Mouse (Mus musculus): Measurements from ENCODE around the gene Fbl.
"Not testable (repeated sequence)": the region's sequence is repeated elsewhere in the genome, so short reads cannot be mapped to it uniquely, and the experiment has no call there.

The Fbl gene

DNA sequence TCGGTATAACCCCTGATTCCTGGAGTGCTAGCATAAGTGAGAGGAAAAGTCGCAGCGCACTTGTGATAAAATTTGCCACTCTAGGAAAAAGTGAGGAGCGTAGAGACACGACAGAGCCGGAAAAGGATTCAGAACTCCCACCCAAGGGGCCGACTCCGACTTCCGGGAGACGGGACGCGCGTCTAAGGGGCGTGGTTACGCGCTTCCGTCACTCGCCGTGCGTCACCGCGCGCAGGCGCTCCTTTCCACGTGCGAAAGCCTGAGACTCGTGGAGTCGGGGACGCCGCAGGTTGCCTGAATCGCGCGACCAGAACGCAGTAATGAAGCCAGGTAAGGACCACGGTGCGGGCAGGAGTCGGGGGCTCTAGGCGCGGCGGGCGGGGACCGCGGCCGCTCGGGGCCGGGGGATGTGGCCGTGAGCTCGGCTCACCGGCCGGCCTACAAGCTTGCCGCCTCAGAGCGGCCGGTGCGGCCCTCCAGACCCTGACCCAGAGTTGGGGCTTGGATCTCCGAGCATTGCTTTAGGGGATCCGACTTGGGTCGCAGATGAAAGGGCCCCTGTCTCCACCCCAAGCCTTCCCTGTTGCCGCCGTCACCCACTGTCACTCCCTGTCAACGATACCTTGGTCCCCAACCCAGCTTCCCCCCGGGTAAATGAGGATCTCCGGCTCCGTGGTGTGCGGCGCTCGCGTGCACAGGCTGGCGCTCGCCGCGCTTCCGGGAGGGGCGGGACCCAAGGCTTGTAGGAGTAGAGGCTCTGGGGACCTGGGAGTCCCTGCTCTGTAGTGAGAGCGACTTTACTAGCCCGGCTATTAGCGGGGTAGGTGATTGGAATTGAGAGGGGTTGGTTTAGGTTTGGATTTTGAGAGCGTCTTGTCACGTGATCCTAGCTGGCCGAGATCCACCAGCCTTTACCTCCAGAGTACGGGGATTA lies at the start of gene Fbl:
Gene Fbl (plus strand): TSS at position 222 of the 934 bp plus-strand sequence.
- in situ Hi-C loops (cut with MboI, MseI): loop anchor here in 1 of 2 experiments (10.0 kb wide), 1 partner anchor 975 kb away; the partner anchor contains the start of genes BC024978 and Snrpa

DNA sequence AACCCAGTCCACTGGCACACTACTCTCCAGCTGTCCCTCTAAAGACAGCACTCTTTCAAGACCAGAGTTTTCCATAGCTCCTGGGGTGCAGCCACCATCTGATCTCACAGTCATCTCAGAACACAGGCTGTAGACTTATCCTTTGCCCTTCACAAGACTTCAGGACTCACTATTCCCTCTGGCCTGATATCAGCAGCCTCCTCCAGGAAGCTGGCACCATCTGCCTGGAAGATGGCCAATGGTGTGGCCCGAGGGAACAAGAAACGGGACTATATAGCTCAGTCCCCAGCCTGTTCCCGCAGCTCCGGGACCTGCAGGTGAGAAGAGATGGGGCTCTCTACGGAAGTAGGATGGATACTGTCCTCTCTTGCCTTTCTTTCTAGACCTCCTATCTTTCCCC lies 40.3 kb upstream of the Fbl start, which contains the start of gene 9530053A07Rik:
Gene 9530053A07Rik (plus strand): TSS at position 301 of the 400 bp plus-strand sequence.
- in situ Hi-C loops (cut with MboI, MseI): no loop called here

DNA sequence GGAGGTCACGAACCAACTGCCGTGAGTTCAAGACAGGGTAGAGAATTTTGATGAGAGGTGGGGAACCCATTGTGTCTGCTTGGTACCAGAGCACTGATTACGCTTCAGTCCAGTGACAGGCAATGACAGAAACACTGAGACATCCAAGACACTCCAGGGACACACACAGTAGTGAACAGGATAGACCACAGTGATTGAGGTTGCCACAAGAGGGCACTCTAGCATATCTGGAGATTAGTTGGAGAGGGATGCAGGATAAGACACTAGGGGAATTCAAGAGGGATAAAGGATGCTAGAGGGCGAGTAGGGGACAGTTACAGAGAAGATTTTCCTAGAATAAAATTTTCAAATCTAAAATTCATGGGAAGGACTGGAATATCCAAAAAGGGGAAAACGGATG lies 31.9 kb upstream of the Fbl start:
- in situ Hi-C loops (cut with MboI, MseI): no loop called here

DNA sequence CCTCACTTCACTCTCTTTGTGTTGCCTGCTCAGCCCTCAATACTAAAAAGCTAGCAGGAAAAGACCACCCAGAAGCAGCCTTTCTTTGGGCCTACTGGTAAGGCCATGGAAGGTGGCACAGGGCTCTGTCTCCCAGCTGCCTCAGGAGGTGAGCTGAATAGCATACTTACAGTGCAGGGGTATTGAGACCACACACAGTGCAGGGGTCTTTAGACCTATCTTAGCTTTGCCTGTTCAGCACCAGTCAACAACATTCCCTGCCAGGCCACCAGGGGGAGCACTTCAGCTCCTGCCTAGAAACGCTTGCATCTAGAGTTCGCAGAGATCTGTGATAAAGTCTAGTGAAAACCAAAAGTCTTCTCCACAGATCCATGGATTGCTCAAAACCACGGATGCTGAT lies 21.2 kb upstream of the Fbl start:
- in situ Hi-C loops (cut with MboI, MseI): loop anchor here (5.0 kb wide), 2 partner anchors 69 to 144 kb away; partner anchors contain the start of gene Selenov (in 1 of the 2)

DNA sequence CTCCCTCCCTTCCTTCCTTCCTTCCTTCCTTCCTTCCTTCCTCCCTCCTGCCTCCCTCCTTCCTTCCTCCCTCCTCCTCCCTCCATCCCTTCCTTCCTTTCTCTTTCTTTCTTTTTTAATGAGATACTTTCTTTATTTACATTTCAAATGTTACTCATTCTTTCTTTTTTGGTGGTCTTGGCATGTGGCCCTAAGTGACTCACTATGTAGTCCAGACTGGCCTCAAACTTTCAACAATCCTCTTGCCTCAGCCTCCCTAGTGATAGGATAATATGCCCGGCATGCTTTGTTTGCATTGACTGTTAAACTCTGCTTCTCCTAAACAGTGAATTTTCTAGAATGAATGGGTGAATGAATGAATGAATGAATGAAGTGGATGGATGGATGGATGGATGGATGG lies 19.7 kb upstream of the Fbl start:
- in situ Hi-C loops (cut with MboI, MseI): loop anchor here (5.0 kb wide), 2 partner anchors 67 to 142 kb away; partner anchors contain the start of gene Selenov (in 1 of the 2)

DNA sequence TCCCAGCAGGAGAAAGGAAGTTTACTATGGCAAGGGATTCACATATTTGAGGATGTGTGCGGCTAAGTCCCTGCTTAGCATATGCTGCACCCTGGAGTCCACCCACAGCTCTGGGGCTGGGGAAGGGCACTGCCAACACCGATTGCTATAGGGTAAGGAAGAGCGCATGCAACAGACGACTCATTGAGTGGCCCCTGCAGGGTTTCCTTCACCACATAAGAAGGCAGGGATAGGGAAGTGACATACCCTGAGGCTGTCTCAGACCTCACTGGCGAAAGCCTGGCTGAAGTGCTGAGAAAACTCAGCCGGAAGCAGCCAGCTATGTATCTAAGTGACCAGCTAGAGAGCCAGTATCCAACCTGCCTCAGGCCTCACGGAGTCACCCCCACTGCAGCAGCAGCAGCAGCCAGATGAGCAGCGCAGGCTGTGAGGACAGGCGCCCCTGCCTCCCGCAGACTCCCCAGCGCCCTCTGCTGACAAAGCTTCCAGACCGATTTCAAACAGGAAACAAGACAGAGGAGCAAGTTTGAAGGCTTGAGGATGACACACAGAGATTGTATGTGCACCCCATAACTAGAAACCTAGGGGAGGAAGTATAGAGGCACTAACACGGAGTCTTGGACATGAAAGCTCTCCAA lies 17.8 kb upstream of the Fbl start:
- in situ Hi-C loops (cut with MboI, MseI): no loop called here

DNA sequence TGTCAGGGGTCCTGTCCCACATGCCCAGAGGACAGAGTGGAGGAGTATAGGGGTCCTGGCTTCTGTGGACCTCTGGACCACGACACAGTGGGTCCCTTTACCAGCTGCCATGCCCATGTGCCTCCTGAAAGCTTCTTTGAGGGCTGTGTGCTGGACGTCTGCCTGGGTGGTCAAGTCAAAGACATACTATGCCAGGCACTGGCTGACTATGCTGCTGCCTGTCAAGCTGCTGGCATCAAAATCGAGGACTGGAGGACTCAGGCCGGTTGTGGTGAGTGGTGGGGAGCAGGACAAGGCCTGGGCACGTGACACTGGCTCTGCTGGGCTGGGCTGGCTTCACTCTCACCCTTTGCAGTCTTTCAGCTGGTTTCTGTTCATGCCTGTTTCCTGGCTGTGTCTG lies 15.9 kb upstream of the Fbl start:
- in situ Hi-C loops (cut with MboI, MseI): not testable (repeated sequence)

DNA sequence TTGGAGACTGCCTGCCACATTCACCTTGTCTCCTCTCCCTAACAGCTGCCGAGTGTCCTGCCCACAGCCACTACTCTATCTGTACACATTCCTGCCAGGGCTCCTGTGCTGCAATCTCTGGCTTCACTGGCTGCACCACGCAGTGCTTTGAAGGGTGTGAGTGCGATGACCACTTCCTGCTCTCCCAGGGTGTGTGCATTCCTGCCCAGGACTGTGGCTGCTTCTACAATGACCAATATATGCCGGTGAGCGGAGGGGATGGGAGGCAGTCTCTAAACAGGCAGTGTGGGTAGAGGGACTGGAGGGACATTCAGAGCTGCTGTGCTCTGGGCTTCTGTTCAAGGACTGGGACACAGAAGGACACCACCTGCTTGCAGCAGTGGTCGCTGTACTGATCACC lies 10.2 kb upstream of the Fbl start:
- in situ Hi-C loops (cut with MboI, MseI): loop anchor here (5.0 kb wide), 1 partner anchor 52 kb away; no protein-coding TSS in a partner anchor

DNA sequence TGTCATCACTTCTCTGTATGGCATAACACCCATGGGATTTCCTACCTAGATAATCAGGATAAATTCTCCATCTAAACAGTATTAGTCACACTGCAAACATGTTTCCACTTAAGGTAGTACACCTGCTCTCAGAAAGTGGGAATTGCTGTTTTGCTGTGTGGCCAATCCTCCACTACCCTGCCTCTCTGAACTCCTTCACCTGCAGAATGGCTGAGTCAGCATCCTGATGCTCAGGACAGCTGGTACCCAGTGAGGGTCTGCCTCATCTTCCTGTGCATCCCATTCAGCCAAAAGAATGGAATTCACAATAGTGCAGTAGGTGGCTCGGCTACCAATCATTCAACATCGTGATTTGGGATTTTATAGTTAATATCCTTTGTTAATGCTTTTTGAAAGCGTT lies 9.6 kb upstream of the Fbl start:
- in situ Hi-C loops (cut with MboI, MseI): loop anchor here (5.0 kb wide), 2 partner anchors 53 to 108 kb away; partner anchors contain the start of gene Psmc4 (in 1 of the 2)

DNA sequence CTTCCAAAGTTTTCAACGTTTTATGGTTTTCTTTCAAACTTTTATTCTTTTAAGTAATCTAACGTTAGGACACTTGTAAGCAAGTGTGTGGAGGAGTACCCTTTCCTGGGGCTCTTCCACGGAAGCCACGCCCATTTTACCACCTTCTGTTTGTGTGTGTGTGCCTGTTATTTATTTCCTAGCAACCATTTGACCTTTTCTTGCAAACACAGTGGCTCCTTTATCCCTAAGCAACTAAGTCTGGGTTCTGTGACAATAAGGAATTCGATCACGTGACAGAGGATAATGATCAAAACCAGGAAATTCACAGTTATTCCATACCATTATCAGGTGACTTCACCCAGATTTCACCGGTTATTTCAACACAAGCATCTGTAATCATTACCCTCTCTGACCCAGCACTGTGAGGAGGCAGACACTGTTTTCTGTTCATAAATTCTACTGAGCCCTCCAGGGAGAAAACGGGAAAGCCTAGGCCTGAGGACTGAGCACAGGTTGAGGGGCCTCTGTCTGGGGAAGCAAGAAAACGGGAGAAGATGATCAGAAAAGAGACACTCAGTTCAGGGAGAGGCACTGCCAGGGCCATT lies 8.3 kb upstream of the Fbl start:
- in situ Hi-C loops (cut with MboI, MseI): loop anchor here in 1 of 2 experiments (5.0 kb wide), 1 partner anchor 109 kb away; the partner anchor contains the start of gene Psmc4

DNA sequence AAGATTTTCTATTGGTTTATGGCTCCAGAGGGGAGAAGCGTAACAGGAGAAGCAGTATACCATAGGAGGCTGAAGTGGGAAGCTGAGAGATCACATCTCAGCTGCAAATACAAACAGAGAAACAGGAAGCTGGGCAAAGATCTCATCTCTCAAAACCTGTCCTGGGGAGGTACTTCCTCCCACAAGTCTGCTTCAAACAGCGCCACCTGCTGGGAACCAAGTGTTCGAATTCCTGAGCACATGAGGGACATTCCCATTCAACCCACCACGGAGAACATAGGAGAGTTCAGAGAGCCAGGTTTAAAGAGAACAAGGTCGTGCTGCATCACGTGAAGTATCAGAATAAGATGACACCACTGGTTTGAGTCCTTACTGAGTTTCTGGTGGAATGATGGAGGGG lies 4.1 kb upstream of the Fbl start:
- in situ Hi-C loops (cut with MboI, MseI): no loop called here

DNA sequence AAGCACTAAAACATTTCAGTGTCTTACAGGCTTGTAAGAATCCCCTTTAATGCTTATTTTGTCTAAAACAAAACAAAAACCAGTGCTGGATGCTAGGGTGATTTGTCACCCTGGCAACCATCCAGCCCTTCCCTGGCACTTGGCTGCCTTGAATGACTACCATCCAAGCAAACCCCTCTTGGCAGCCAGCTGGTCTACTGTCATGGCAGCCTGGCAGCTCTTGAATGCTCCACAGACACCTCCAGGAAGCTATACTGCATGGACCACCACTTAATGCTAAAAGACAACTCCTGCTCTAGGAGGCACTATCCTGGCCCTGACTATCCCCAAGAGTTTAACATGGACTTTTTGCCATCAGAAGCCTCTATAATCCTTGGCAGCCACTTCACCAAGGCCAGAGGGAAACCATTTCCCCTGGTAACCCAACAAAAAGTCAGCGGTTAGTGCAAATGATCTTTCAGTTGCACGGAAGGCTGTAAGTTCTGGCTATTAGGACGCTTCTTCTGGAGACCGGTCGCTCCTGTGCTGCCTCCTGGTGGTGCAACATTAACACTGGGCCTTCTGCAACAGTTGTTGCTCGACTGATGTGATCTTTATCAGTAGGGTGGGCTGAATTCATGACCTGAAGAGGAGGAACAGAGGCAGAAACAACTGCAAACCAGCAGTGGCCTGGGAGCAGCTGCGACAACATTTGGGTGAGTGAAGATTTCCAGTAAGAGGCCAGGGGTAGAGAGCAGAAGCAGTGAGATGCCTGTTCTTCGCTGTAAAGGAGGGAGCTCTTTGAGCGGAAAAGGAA lies 992 bp upstream of the Fbl start:
- in situ Hi-C loops (cut with MboI, MseI): no loop called here

DNA sequence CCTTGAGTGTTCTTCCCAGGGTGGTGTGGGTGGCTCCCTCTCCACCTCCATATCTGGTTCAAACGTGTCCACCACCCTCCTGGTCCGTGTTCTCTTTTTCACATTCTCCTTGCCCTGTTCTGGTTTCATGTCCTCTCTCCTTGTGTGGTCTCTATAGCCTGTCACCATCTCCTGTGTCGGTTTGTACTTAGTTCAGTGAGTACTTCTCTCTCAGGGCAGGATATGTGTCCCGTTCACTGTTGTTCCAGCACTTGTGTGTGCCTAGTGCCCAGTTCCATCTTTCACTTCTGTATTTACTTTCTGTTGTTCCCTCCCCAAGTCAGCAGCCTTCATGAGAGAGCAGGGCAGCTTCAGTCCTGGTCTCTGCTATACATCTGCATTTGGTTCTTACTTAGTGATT lies 5.8 kb downstream of the Fbl start:
- in situ Hi-C loops (cut with MboI, MseI): loop anchor here (10.0 to 25.0 kb wide), 2 partner anchors 981 to 988 kb away; partner anchors contain the start of genes BC024978 (in 2 of the 2), Snrpa (in 2 of the 2), Gm21983 (in 1 of the 2) and Mia (in 1 of the 2)

DNA sequence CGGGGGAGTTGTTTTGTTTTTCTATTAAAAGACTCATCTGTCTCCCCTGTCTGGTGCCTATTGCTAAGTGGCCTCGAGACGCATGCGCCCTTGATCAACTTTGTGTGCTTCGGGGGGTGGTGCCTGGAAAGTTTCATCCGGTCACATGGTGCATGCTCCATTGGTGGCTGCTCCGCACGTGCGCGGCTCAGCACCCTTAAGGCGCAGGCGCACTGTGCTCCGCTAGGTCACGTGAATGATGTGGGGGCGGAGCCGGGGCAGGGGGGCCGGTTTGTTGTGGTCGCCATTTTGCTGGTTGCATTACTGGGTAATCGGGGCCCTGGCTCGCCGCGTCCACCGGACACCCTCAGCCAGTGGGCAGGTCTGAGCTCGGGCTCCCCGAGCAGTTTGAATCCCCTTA lies 9.7 kb downstream of the Fbl start, which contains the start of gene Dyrk1b:
Gene Dyrk1b (plus strand): TSS at position 242 of the 400 bp plus-strand sequence.
- in situ Hi-C loops (cut with MboI, MseI): loop anchor here (10.0 to 25.0 kb wide), 2 partner anchors 984 to 992 kb away; partner anchors contain the start of genes BC024978 (in 2 of the 2), Snrpa (in 2 of the 2), Gm21983 (in 1 of the 2) and Mia (in 1 of the 2)

DNA sequence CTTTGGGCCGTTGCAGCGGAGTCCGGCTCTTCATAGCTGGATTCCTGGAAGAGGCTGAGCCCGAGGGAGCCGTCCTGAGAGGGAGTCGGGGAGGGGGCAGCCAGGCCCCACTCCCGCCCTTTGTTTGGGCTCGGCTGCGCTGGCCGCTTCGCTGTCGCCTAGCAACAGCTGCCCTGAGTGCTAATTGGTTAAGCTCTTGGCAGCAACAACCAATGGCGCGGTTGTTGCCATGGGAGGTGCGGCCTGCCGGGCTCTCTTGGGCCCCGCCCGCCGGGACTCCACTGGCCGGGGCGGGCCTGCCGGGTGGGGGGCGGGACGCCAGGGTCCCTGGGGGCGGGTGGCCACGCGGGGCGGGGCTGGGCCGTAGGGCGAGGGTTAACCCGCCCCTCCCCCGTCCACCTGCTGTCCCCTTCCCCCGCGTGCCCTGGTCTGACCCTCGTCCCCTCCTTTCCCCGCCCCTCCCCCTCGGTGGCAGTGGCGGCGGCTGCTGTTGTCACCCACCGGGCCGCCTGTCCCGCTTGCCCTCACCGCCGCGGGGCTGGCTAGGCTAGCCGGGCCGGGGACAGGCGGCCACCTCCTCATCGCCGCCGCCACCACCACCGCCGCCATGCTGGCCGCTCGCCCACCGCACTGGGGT lies 10.3 kb downstream of the Fbl start:
- in situ Hi-C loops (cut with MboI, MseI): loop anchor here (10.0 to 25.0 kb wide), 2 partner anchors 985 to 993 kb away; partner anchors contain the start of genes BC024978 (in 2 of the 2), Snrpa (in 2 of the 2), Gm21983 (in 1 of the 2) and Mia (in 1 of the 2)

DNA sequence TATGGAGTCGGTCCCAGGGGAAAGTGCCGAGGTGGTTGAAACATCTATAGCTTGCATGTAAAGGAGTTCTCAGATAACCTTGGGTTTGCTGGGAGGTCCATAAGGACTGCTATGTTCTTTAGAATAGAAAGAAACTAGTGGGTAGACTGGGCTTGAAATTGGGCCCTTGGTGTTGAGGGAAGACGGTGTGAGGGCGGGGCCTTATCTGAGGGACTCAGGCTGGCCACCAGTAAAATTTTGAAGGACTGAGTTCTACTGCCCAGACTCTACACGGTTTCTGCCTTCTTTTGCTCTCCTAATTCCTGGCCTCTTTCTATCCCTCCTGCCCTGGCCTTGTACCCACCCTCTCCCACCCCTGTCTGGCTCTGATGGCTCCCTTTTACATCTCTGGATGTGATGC lies 11.4 kb downstream of the Fbl start:
- in situ Hi-C loops (cut with MboI, MseI): loop anchor here in 1 of 2 experiments (25.0 kb wide), 1 partner anchor 994 kb away; the partner anchor contains the start of genes BC024978, Gm21983, Mia and Rab4b

DNA sequence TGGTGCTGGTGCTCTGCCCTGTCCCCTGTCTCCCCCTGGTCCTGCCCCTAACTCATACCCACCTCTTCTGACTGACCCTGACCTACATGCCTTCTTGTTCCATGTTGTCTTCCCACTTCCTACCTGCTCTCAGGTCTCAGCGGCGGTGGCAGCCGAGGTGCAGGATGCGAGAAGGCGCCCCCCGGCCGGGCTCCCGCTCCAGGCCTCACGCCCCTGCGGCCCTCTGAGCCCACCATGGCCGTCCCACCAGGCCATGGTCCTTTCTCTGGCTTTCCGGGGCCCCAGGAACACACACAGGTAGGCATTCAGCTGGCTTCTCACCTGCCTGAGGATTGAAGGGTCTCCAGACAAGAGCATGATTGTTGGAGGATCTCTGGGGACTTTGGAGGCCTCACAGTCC lies 11.9 kb downstream of the Fbl start:
- in situ Hi-C loops (cut with MboI, MseI): loop anchor here in 1 of 2 experiments (25.0 kb wide), 1 partner anchor 994 kb away; the partner anchor contains the start of genes BC024978, Gm21983, Mia and Rab4b

DNA sequence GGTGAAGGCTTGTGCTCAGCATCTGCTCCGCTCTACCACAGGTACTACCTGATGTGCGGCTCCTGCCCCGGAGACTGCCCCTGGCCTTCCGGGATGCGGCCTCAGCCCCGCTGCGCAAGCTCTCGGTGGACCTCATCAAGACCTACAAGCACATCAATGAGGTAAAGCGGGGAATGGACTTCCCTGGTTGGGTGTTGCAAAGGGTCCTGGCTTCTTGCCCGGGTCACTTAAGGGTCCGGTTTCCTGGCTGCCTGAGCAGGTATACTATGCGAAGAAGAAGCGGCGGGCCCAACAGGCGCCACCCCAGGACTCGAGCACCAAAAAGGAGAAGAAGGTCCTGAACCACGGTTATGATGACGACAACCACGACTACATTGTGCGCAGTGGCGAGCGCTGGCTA lies 12.8 kb downstream of the Fbl start:
- in situ Hi-C loops (cut with MboI, MseI): loop anchor here in 1 of 2 experiments (25.0 kb wide), 1 partner anchor 995 kb away; the partner anchor contains the start of genes BC024978, Gm21983, Mia and Rab4b

DNA sequence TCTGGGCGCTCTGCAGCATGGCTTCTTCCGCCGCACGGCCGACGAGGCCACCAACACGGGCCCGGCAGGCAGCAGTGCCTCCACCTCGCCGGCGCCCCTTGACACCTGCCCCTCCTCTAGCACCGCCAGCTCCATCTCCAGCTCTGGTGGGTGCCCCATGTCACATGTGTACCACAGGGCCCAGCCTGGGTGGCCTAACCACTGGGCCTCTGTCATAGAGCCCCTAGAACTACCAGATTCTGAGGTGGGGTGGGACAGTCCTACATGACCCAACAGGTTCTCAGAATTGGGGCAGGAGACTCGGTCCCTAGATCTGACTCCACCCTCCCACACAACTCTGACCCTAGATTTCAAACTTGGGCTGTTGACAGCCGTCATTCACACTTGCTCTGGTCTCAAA lies 16.4 kb downstream of the Fbl start:
- in situ Hi-C loops (cut with MboI, MseI): loop anchor here in 1 of 2 experiments (5.0 to 25.0 kb wide), 2 partner anchors 116 to 999 kb away; partner anchors contain the start of genes BC024978, Dll3, Gm21983 and Mia
